Mouse (Mus musculus) bone marrow, adult 2 months (tissue): Measurements from ENCODE around the gene Grin2c.

ENCODE experiments used
- CTCF ChIP-seq: fragments of 200-500 bp; IDR thresholded peaks from 2 replicates; pipeline ENCODE4 v1.5.1; 2011; ENCODE audit warnings: low read length, control low read depth; ENCODE audit not compliant: control insufficient read depth, insufficient read depth
- POLR2A ChIP-seq: fragments of 200-500 bp; IDR thresholded peaks from 2 replicates; pipeline ENCODE4 v1.6.1; 2011; ENCODE audit warnings: low read depth, mild to moderate bottlenecking, control low read depth, low read length, borderline replicate concordance; ENCODE audit not compliant: control insufficient read depth

- TF ChIP-seq CTCF: no peak
- TF ChIP-seq POLR2A: no peak
These were observed 34.3 kb upstream of the Grin2c start for GRCm38 (mm10) chr11:115301351-115301750.
